Mouse (Mus musculus): ENCODE results near the gene Rsph9. TPM values are rescaled to one million over a fixed set of nuclear protein-coding genes. Genes with fewer than 3 reads are reported as not detected.

The Rsph9 gene
- polyA plus RNA-seq, 1 experiment from 2014 or later, result 39.3 TPM

- 61% methylated on average over 7 of the region's 7 CpGs for WGBS
- H3K9me3 ChIP-seq (replicated peaks), result no peaks in the 10 kb centered on the region
- no peak overlapping the region for H3K9ac ChIP-seq (replicated peaks)
- H3K27me3 ChIP-seq (replicated peaks), result no peaks in the 10 kb centered on the region
- H3K36me3 ChIP-seq, result no peaks in the 10 kb centered on the region
- H3K4me3 ChIP-seq (replicated peaks), result no peak overlapping the region
- H3K4me2 ChIP-seq, result peak overlapping the region; percentile 29
- H3K4me1 ChIP-seq, result peaks cover 3% of the 10 kb centered on the region; the same call in 1 of the 2 replicates
- no peak overlapping the region for H3K27ac ChIP-seq (replicated peaks)
- ATAC-seq (ENCODE audit: low FRiP score), result no peak
Observed at GRCm38 (mm10) chr17:46074398-46075115, 69.5 kb downstream of the Rsph9 start.

- ATAC-seq (ENCODE audit: low FRiP score), result no peak
- 62% methylated on average over 23 of the region's 23 CpGs for WGBS
- H3K4me2 ChIP-seq, result peak overlapping the region; percentile 29
Observed at GRCm38 (mm10) chr17:46073730-46074301, 70.2 kb downstream of the Rsph9 start.

More at GRCm38 (mm10) chr17:46073730-46074301, 70.2 kb downstream of the Rsph9 start:
- Histone ChIP-seq H3K27ac (replicated peaks) (no peak overlapping the region), H3K4me1 (peaks cover 3% of the 10 kb centered on the region; the same call in 1 of the 2 replicates), H3K27me3 (replicated peaks) (no peaks in the 10 kb centered on the region), H3K36me3 (no peaks in the 10 kb centered on the region), H3K9ac (replicated peaks) (no peak overlapping the region), H3K4me3 (replicated peaks) (no peak overlapping the region), H3K9me3 (replicated peaks) (no peaks in the 10 kb centered on the region)

Other genes with a start within 250 kb of the Rsph9 start
- 4.1 and 4.8 TPM in 2 replicates for gene Vegfa, start 111.8 kb downstream of the Rsph9 start, polyA plus RNA-seq (2015; fragmentation: Nextera tagmentation; extraction: Ambion mirVana)
- gene Mrps18a, start 33.2 kb downstream of the Rsph9 start, polyA plus RNA-seq (2015; fragmentation: Nextera tagmentation; extraction: Ambion mirVana), result 150 and 154 TPM in 2 replicates
- 21.7 and 24.6 TPM in 2 replicates for gene Mad2l1bp, start 9.3 kb upstream of the Rsph9 start, polyA plus RNA-seq (2015; fragmentation: Nextera tagmentation; extraction: Ambion mirVana)
- gene Gtpbp2, start 16.8 kb upstream of the Rsph9 start, polyA plus RNA-seq (2015; fragmentation: Nextera tagmentation; extraction: Ambion mirVana), result 41.3 and 43.5 TPM in 2 replicates
- gene Polh, start 58.4 kb upstream of the Rsph9 start, polyA plus RNA-seq (2015; fragmentation: Nextera tagmentation; extraction: Ambion mirVana), result 7.9 and 8.8 TPM in 2 replicates
- 29.9 and 31.0 TPM in 2 replicates for gene Xpo5, start 58.6 kb upstream of the Rsph9 start, polyA plus RNA-seq (2015; fragmentation: Nextera tagmentation; extraction: Ambion mirVana)
- gene Polr1c, start 103.8 kb upstream of the Rsph9 start, polyA plus RNA-seq (2015; fragmentation: Nextera tagmentation; extraction: Ambion mirVana), result 73.7 and 76.4 TPM in 2 replicates
- 87.8 and 97.8 TPM in 2 replicates for gene Yipf3, start 103.9 kb upstream of the Rsph9 start, polyA plus RNA-seq (2015; fragmentation: Nextera tagmentation; extraction: Ambion mirVana)
- gene Lrrc73, start 109.3 kb upstream of the Rsph9 start, polyA plus RNA-seq (2015; fragmentation: Nextera tagmentation; extraction: Ambion mirVana), result 13.1 and 15.0 TPM in 2 replicates
- gene Tjap1, start 138.8 kb upstream of the Rsph9 start, polyA plus RNA-seq (2015; fragmentation: Nextera tagmentation; extraction: Ambion mirVana), result 28.6 and 32.6 TPM in 2 replicates
- gene Dlk2, start 153.2 kb upstream of the Rsph9 start, polyA plus RNA-seq (2015; fragmentation: Nextera tagmentation; extraction: Ambion mirVana), result 24.7 and 27.4 TPM in 2 replicates
- 9.3 TPM in 2 replicates for gene Abcc10, start 184.1 kb upstream of the Rsph9 start, polyA plus RNA-seq (2015; fragmentation: Nextera tagmentation; extraction: Ambion mirVana)
- gene Zfp318, start 239.5 kb upstream of the Rsph9 start, polyA plus RNA-seq (2015; fragmentation: Nextera tagmentation; extraction: Ambion mirVana), result 19.0 and 19.9 TPM in 2 replicates